Mouse (Mus musculus) monocyte, adult 2 months (primary cell): ENCODE data around the gene Hook1.
"Not testable (repeated sequence)": the region's sequence is repeated elsewhere in the genome, so short reads cannot be mapped to it uniquely, and the experiment has no call there.

Experiments
- DNase-seq, 2 experiments: peaks; one replicate each; pipeline ENCODE4 v3.0.0; 2022; ENCODE audit warnings: low spot score in 2 of 2, low read depth in 1 of 2

Gene Hook1

GRCm38 (mm10) chr4:95966928-95967724 lies at the start of gene Hook1:
Hook1 (plus strand) TSS chr4:95967240.
- DNase-seq, result peak; percentile 13 to 20

- DNase-seq, result no peak
These were observed 49.3 kb upstream of the Hook1 start for GRCm38 (mm10) chr4:95917703-95918102.

DNA sequence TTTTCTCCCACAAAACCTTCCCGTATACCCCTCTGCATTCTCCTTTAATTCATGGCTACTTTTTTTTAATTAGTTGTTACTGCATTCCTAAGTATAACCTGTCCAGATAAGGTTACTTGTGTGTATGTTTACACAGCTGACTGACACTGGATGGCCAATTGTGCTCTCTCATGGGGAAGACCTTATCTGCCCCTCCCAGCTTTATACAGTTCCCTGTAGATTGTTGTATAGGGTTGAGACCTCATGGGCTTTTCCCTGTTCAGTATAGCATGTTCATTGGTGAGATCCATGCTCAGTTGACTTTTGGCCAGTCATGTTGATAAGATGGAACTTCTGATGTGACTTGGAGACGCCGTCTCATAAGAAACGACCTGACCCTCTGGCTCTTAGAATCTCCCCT lies 46.6 kb upstream of the Hook1 start:
- no peak for DNase-seq

- DNase-seq, result peak in 1 of 2 experiments; percentile 33
These were observed 42.5 kb upstream of the Hook1 start for GRCm38 (mm10) chr4:95924210-95925184.

DNA sequence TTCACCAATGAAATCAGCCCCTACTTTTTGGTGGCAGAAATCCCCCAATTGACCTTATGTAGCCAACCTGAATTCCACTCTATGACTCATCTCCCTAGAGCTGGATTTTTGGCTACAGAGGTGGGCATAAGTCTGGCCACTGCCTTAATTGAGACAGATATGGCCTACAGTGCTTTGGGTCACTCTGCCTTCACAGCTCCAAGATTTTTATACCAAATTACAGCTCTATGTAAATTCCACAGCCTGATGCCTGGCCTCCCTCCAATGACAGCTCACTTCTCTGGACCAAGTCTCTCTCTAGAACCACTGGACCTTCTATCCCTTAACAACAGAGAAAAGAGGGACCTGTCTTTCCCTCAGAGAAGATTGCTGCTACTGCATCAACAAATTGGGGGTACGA lies 38.2 kb upstream of the Hook1 start:
- no peak for DNase-seq

- no peak for DNase-seq
These were observed 37.1 kb upstream of the Hook1 start for GRCm38 (mm10) chr4:95929936-95930335.

- DNase-seq, result no peak
These were observed 35.7 kb upstream of the Hook1 start for GRCm38 (mm10) chr4:95931331-95931730.

DNA sequence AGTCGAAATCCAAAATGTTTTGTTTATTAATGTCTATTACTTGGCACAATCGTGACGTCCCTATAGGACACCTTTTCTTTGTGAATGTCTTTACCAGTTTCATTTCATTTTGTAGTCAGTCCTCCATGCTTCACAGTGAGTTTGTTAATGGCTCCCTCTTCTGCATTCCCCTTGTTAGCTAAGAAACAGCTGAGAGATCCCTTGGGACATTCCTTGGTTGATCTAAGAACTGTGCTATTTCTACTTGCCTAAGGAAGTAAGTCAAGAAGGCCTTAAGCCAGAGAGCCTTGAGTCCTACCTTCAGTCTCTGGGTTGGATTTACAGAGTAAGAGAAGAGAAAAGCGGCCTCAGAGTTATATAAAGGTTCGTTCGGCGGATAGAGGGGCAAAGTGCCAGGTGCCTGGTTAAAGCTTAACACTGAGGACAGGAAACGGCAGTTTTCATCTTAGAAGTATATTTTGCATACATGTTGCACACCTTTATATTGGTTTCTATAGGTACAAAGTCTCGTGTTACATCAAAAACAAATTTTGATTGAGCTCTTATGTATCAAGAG lies 33.2 kb upstream of the Hook1 start:
- no peak for DNase-seq

- DNase-seq, result no peak
These were observed 32.5 kb upstream of the Hook1 start for GRCm38 (mm10) chr4:95934384-95935035.

- no peak for DNase-seq
These were observed 28.3 kb upstream of the Hook1 start for GRCm38 (mm10) chr4:95938701-95939100.

DNA sequence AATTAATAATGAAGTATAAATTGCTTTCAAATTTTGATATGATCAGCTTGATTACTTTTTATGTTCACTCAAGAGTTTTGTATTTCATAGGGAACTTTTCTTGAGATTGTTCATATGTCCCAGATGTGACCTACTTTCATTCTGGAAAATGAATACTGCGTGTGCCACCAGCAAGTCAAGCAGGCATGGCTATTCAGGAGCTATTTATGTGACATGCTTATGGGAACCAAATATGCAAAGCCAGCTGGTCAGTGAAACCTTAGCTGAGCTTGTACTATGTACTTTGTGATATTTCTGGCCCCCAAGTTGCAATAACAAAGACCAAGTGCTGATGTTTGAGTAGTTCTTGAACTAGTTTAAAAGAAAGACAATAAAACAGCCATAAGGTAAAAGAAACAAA lies 19.1 kb upstream of the Hook1 start:
- DNase-seq, result no peak

DNA sequence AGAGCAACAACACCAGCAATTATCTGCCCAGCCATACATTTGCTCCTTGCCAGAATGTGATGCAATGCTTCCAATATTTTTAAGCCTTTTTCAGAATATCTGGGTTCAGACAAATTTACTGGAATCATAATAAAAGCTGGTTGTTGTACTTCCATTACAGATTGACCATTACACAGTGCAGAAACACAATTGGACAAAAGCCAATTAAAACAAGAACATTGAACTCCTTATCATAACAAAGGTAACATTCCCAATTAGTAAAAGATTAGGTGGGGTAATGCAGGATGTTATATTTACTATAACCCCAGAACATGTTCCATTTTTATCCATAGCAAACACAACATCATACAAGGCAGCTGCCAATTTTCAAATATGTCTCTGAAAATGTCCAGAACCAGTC lies 13.7 kb upstream of the Hook1 start:
- DNase-seq, result no peak

DNA sequence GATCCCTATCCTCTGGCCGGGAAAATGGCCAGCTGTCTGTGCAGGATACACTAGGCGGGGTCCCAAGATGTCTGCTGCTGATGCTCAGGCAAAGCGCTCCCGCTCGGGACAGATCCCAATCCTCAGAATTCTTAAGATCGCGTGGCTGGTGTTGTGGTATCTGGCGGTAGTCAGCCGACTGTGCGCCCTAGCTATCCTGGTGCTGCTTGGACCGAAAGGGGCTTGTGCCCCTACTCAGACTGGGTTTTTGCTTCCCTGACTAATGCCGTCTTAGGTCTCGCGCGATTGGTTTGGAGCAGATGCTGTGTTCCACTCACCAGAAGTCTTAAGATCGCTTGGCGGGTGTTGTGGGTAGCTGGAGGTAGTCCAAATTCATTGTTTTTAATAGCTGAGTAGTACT lies 15.2 kb downstream of the Hook1 start:
- DNase-seq, result not testable (repeated sequence)

GRCm38 (mm10) chr4:96016875-96017274 lies 49.8 kb downstream of the Hook1 start:
- no peak for DNase-seq

- DNase-seq, result no peak
These were observed 55.8 kb downstream of the Hook1 start for GRCm38 (mm10) chr4:96022803-96023202.

DNA sequence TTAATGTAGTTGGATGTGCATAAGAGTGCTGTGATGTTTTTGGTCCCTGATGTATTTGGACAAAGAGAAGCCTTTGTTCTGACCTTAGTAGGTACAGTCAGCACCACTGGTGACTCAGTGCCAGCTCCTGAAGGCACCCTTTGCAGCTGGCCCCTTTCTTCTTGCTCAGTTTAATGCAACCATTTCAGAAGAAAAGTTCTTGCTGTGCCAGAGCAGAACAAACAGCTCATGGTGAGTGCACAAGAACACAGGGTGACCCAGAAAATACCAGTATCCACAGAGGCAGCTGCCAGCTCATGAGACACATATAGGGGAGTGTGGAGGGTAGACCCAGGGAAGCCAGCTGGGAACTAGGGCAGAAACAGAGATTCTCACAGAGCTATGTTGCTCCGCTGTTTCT lies 61.4 kb downstream of the Hook1 start:
- DNase-seq, result no peak

GRCm38 (mm10) chr4:96060106-96060505 lies 93.1 kb downstream of the Hook1 start:
- DNase-seq, result no peak

GRCm38 (mm10) chr4:96062045-96062444 lies 95.0 kb downstream of the Hook1 start:
- DNase-seq, result no peak
